Mouse (Mus musculus): Measurements from ENCODE around the gene Gxylt1. TPM values are rescaled to one million over a fixed set of nuclear protein-coding genes. Genes with fewer than 3 reads are reported as not detected.

Gene Gxylt1
- polyA plus RNA-seq, 1 experiment from 2014 or later = 12.0 TPM

GRCm38 (mm10) chr15:93268001-93268400, 7.0 kb downstream of the Gxylt1 start:
- Histone ChIP-seq H3K27me3 (ENCODE audit: control insufficient read depth, insufficient read depth, low read length) (no peaks in the 10 kb centered on the region), H3K9me3 (replicated peaks; ENCODE audit: control insufficient read depth, low read length) (no peaks in the 10 kb centered on the region), H3K36me3 (ENCODE audit: control insufficient read depth, insufficient read depth, low read length) (no peaks in the 10 kb centered on the region), H3K9ac (ENCODE audit: low read depth, low read length) (no peak overlapping the region), H3K4me2 (no peak overlapping the region), H3K27ac (ENCODE audit: low read depth, low read length) (no peak overlapping the region), H3K4me1 (ENCODE audit: control insufficient read depth, insufficient read depth, low read length) (peaks cover 5% of the 10 kb centered on the region), H3K4me3 (ENCODE audit: low read depth, low read length) (no peak overlapping the region)
- ATAC-seq (replicated peaks; ENCODE audit: insufficient number of reproducible peaks, low FRiP score, low TSS enrichment) = no peak
- WGBS (ENCODE audit: insufficient replicate concordance) = 97% methylated on average over 1 of the region's 1 CpGs

DNA sequence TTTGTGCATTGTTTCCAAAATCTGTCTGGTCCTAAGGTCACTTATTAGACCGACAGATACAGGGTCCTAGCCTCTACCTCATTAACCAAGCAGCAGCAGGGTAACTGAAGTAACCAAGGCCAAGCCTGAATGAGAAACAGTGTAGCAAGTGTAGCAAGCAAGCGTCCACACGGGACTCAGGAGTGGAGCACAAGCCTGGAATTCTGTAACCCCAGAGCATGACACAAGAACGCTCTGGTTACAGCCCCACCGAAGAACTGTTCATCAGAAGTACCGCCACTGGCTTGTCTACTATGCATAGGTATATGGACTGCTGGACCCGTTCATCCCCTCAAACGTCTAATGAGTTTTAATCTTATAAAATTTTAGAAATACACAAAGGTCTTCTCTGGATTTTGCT, 7.5 kb downstream of the Gxylt1 start:
- H3K4me3 ChIP-seq (ENCODE audit: low read depth, low read length) = no peak overlapping the region
- H3K9me3 ChIP-seq (replicated peaks; ENCODE audit: control insufficient read depth, low read length) = no peaks in the 10 kb centered on the region
- ATAC-seq (replicated peaks; ENCODE audit: insufficient number of reproducible peaks, low FRiP score, low TSS enrichment) = no peak
- no peaks in the 10 kb centered on the region for H3K36me3 ChIP-seq (ENCODE audit: control insufficient read depth, insufficient read depth, low read length)
- H3K4me1 ChIP-seq (ENCODE audit: control insufficient read depth, insufficient read depth, low read length) = peaks cover 5% of the 10 kb centered on the region
- no peak overlapping the region for H3K9ac ChIP-seq (ENCODE audit: low read depth, low read length)
- 86% methylated on average over 8 of the region's 8 CpGs for WGBS (ENCODE audit: insufficient replicate concordance)
- H3K4me2 ChIP-seq = no peak overlapping the region
- no peak overlapping the region for H3K27ac ChIP-seq (ENCODE audit: low read depth, low read length)
- H3K27me3 ChIP-seq (ENCODE audit: control insufficient read depth, insufficient read depth, low read length) = no peaks in the 10 kb centered on the region

DNA sequence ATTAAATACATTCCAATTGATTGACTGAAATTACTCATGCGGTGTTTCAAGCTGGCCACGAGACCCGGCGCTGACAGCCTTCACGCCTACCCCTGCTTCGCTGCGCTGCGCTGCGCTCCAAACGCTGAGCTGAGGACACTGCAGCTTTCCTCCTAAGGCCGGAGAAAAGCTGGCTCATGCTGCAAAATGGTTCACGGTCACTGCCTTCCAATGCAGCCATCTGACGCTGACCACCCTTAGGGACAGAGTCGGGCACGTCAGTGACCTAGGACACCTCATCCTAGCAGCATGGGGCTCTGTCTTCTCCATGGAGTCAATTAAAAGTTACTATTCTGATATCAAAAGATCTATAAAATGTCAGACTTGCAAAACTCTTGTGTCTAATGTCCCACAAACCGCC, 8.6 kb downstream of the Gxylt1 start:
- no peak overlapping the region for H3K4me2 ChIP-seq
- H3K9me3 ChIP-seq (replicated peaks; ENCODE audit: control insufficient read depth, low read length) = no peaks in the 10 kb centered on the region
- 0 out of 2 replicates have a peak, but pooled peaks cover under 1% of the 10 kb centered on the region for H3K36me3 ChIP-seq (ENCODE audit: control insufficient read depth, insufficient read depth, low read length)
- H3K4me3 ChIP-seq (ENCODE audit: low read depth, low read length) = no peak overlapping the region
- WGBS (ENCODE audit: insufficient replicate concordance) = 83% methylated on average over 16 of the region's 16 CpGs
- no peaks in the 10 kb centered on the region for H3K27me3 ChIP-seq (ENCODE audit: control insufficient read depth, insufficient read depth, low read length)
- H3K27ac ChIP-seq (ENCODE audit: low read depth, low read length) = no peak overlapping the region
- no peak overlapping the region for H3K9ac ChIP-seq (ENCODE audit: low read depth, low read length)
- H3K4me1 ChIP-seq (ENCODE audit: control insufficient read depth, insufficient read depth, low read length) = peaks cover 5% of the 10 kb centered on the region
- ATAC-seq (replicated peaks; ENCODE audit: insufficient number of reproducible peaks, low FRiP score, low TSS enrichment) = no peak

GRCm38 (mm10) chr15:93265728-93266127, 9.3 kb downstream of the Gxylt1 start:
- no peak overlapping the region for H3K9ac ChIP-seq (ENCODE audit: low read depth, low read length)
- H3K4me2 ChIP-seq = no peak overlapping the region
- ATAC-seq (replicated peaks; ENCODE audit: insufficient number of reproducible peaks, low FRiP score, low TSS enrichment) = no peak
- 54% methylated on average over 2 of the region's 2 CpGs for WGBS (ENCODE audit: insufficient replicate concordance)
- no peak overlapping the region for H3K27ac ChIP-seq (ENCODE audit: low read depth, low read length)
- H3K9me3 ChIP-seq (replicated peaks; ENCODE audit: control insufficient read depth, low read length) = no peaks in the 10 kb centered on the region
- H3K36me3 ChIP-seq (ENCODE audit: control insufficient read depth, insufficient read depth, low read length) = 0 out of 2 replicates have a peak, but pooled peaks cover 4% of the 10 kb centered on the region
- no peaks in the 10 kb centered on the region for H3K27me3 ChIP-seq (ENCODE audit: control insufficient read depth, insufficient read depth, low read length)
- no peak overlapping the region for H3K4me3 ChIP-seq (ENCODE audit: low read depth, low read length)
- H3K4me1 ChIP-seq (ENCODE audit: control insufficient read depth, insufficient read depth, low read length) = peaks cover 5% of the 10 kb centered on the region

DNA sequence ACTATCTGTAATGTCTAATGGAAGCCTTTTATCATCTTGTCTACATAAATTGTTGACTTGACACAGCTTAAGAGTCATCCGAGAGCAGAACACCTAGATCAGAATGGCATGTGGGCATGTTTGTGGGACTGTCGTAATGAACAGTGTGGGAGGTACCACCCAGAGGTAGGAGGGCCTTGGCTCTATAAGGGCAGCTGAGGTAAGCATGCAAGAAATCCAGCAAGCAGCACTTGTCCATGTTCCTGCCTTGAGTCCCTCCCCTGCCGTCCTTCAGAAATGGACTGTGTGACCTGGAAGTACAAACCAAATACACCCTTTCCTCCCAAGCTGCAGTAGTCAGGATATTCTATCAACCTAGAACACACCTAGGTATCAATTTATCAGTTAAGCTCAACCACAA, 9.7 kb downstream of the Gxylt1 start:
- WGBS (ENCODE audit: insufficient replicate concordance) = 67% methylated on average over 3 of the region's 3 CpGs

DNA sequence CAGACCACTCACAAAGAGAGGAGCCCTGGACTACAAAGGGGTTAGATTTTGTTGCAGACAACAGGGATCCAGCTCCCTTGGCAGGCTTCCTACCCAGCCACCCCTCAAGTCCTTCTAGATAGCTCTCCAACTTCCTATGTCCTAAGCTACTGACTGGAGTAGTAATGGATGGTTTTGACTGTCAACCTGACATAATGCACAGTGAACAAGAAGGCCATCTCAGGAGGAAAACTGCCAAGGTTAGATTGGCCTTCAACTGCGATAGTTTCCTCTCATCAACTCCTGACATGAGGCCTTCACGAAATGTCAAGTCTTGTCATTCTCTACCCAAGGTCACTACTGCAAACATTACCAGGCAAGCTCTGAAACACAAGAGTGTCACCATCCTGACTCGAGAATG, 10.8 kb downstream of the Gxylt1 start:
- Histone ChIP-seq H3K9me3 (replicated peaks; ENCODE audit: control insufficient read depth, low read length) (no peaks in the 10 kb centered on the region), H3K27me3 (ENCODE audit: control insufficient read depth, insufficient read depth, low read length) (no peaks in the 10 kb centered on the region), H3K4me2 (no peak overlapping the region), H3K4me1 (ENCODE audit: control insufficient read depth, insufficient read depth, low read length) (peaks cover 5% of the 10 kb centered on the region), H3K4me3 (ENCODE audit: low read depth, low read length) (no peak overlapping the region), H3K36me3 (ENCODE audit: control insufficient read depth, insufficient read depth, low read length) (0 out of 2 replicates have a peak, but pooled peaks cover 4% of the 10 kb centered on the region), H3K27ac (ENCODE audit: low read depth, low read length) (no peak overlapping the region), H3K9ac (ENCODE audit: low read depth, low read length) (no peak overlapping the region)
- WGBS (ENCODE audit: insufficient replicate concordance) = 81% methylated on average over 3 of the region's 3 CpGs
- ATAC-seq (replicated peaks; ENCODE audit: insufficient number of reproducible peaks, low FRiP score, low TSS enrichment) = no peak

More for the DNA sequence above, 9.7 kb downstream of the Gxylt1 start:
- ATAC-seq (replicated peaks; ENCODE audit: insufficient number of reproducible peaks, low FRiP score, low TSS enrichment) = no peak
- Histone ChIP-seq H3K9me3 (replicated peaks; ENCODE audit: control insufficient read depth, low read length) (no peaks in the 10 kb centered on the region), H3K4me3 (ENCODE audit: low read depth, low read length) (no peak overlapping the region), H3K36me3 (ENCODE audit: control insufficient read depth, insufficient read depth, low read length) (0 out of 2 replicates have a peak, but pooled peaks cover 4% of the 10 kb centered on the region), H3K4me1 (ENCODE audit: control insufficient read depth, insufficient read depth, low read length) (peaks cover 5% of the 10 kb centered on the region), H3K27me3 (ENCODE audit: control insufficient read depth, insufficient read depth, low read length) (no peaks in the 10 kb centered on the region), H3K4me2 (no peak overlapping the region), H3K27ac (ENCODE audit: low read depth, low read length) (no peak overlapping the region), H3K9ac (ENCODE audit: low read depth, low read length) (no peak overlapping the region)

- Histone ChIP-seq H3K4me3 (ENCODE audit: low read depth, low read length) (no peak overlapping the region), H3K4me1 (ENCODE audit: control insufficient read depth, insufficient read depth, low read length) (peaks cover 5% of the 10 kb centered on the region), H3K9me3 (replicated peaks; ENCODE audit: control insufficient read depth, low read length) (no peaks in the 10 kb centered on the region), H3K27me3 (ENCODE audit: control insufficient read depth, insufficient read depth, low read length) (no peaks in the 10 kb centered on the region), H3K27ac (ENCODE audit: low read depth, low read length) (no peak overlapping the region), H3K9ac (ENCODE audit: low read depth, low read length) (no peak overlapping the region), H3K4me2 (no peak overlapping the region), H3K36me3 (ENCODE audit: control insufficient read depth, insufficient read depth, low read length) (peaks cover 4% of the 10 kb centered on the region; the same call in 1 of the 2 replicates)
- 82% methylated on average over 7 of the region's 7 CpGs for WGBS (ENCODE audit: insufficient replicate concordance)
- no peak for ATAC-seq (replicated peaks; ENCODE audit: insufficient number of reproducible peaks, low FRiP score, low TSS enrichment)
These were observed 11.4 kb downstream of the Gxylt1 start for GRCm38 (mm10) chr15:93263566-93263965.

GRCm38 (mm10) chr15:93262818-93263217, 12.2 kb downstream of the Gxylt1 start:
- H3K4me2 ChIP-seq = no peak overlapping the region
- H3K36me3 ChIP-seq (ENCODE audit: control insufficient read depth, insufficient read depth, low read length) = peaks cover 8% of the 10 kb centered on the region; the same call in 1 of the 2 replicates
- H3K9me3 ChIP-seq (replicated peaks; ENCODE audit: control insufficient read depth, low read length) = no peaks in the 10 kb centered on the region
- no peaks in the 10 kb centered on the region for H3K27me3 ChIP-seq (ENCODE audit: control insufficient read depth, insufficient read depth, low read length)
- H3K4me1 ChIP-seq (ENCODE audit: control insufficient read depth, insufficient read depth, low read length) = peaks cover 5% of the 10 kb centered on the region
- H3K9ac ChIP-seq (ENCODE audit: low read depth, low read length) = no peak overlapping the region
- H3K27ac ChIP-seq (ENCODE audit: low read depth, low read length) = no peak overlapping the region
- H3K4me3 ChIP-seq (ENCODE audit: low read depth, low read length) = no peak overlapping the region
- ATAC-seq (replicated peaks; ENCODE audit: insufficient number of reproducible peaks, low FRiP score, low TSS enrichment) = no peak
- 68% methylated on average over 5 of the region's 5 CpGs for WGBS (ENCODE audit: insufficient replicate concordance)

DNA sequence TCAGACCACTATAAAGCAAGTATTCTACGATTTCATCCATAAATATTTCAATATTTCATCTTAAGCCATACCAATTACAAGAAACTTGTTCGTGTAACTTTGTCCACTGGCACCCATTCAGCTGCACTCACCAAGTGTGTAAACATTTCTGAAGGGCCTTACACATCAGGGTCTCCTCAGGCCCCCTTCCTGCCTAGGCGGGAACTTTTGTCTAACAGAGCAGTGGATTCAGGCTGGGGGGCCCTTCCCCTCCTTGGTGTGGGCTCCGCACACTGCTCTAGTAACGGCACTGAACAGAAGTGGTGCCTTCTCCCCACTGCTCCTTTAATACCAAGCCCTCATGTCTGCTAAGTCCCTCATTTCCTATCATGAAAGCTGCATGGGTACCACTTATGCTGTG, 12.7 kb downstream of the Gxylt1 start:
- WGBS (ENCODE audit: insufficient replicate concordance) = 85% methylated on average over 5 of the region's 5 CpGs
- H3K4me2 ChIP-seq = no peak overlapping the region
- peaks cover 8% of the 10 kb centered on the region; the same call in 1 of the 2 replicates for H3K36me3 ChIP-seq (ENCODE audit: control insufficient read depth, insufficient read depth, low read length)
- no peaks in the 10 kb centered on the region for H3K9me3 ChIP-seq (replicated peaks; ENCODE audit: control insufficient read depth, low read length)
- H3K27me3 ChIP-seq (ENCODE audit: control insufficient read depth, insufficient read depth, low read length) = no peaks in the 10 kb centered on the region
- ATAC-seq (replicated peaks; ENCODE audit: insufficient number of reproducible peaks, low FRiP score, low TSS enrichment) = no peak
- no peak overlapping the region for H3K4me3 ChIP-seq (ENCODE audit: low read depth, low read length)
- no peak overlapping the region for H3K27ac ChIP-seq (ENCODE audit: low read depth, low read length)
- no peak overlapping the region for H3K9ac ChIP-seq (ENCODE audit: low read depth, low read length)
- peaks cover 5% of the 10 kb centered on the region for H3K4me1 ChIP-seq (ENCODE audit: control insufficient read depth, insufficient read depth, low read length)

Measured in heart, embryonic 11.5 days (tissue).